Mouse (Mus musculus): ENCODE results near the gene Trp53rka. TPM values are rescaled to one million over a fixed set of nuclear protein-coding genes. Genes with fewer than 3 reads are reported as not detected.

The Trp53rka gene
- polyA plus RNA-seq, 1 experiment = 24.6 TPM

Other genes with a start within 250 kb of the Trp53rka start
- gene Slc35c2, start 205.5 kb downstream of the Trp53rka start, polyA plus RNA-seq (2012; rRNA removed) = 58.6 and 62.5 TPM in 2 replicates
- 185 TPM in 2 replicates for gene Elmo2, start 166.8 kb downstream of the Trp53rka start, polyA plus RNA-seq (2012; rRNA removed)
- 0.46 and 0.59 TPM in 2 replicates for gene Zfp663, start 124.6 kb downstream of the Trp53rka start, polyA plus RNA-seq (2012; rRNA removed)
- gene Zfp334, start 105.1 kb downstream of the Trp53rka start, polyA plus RNA-seq (2012; rRNA removed) = 9.7 and 10.1 TPM in 2 replicates
- 0.02 TPM in 2 replicates for gene Ocstamp, start 92.9 kb downstream of the Trp53rka start, polyA plus RNA-seq (2012; rRNA removed)
- 30.1 and 33.8 TPM in 2 replicates for gene Slc13a3, start 20.1 kb downstream of the Trp53rka start, polyA plus RNA-seq (2012; rRNA removed)
- gene Slc2a10, start 10.5 kb upstream of the Trp53rka start, polyA plus RNA-seq (2012; rRNA removed) = 1.4 and 2.0 TPM in 2 replicates
- gene Eya2, start 101.7 kb upstream of the Trp53rka start, polyA plus RNA-seq (2012; rRNA removed) = 11.9 and 17.1 TPM in 2 replicates

All from frontal cortex, adult 2 months (tissue).